Mouse (Mus musculus) embryonic facial prominence, embryonic 13.5 days (tissue): ENCODE measurements at regions not wholly inside any gene's neighbourhood (a gene's known extent, or its start where the extent isn't known, plus 50 kb on each side); places are given as distances from the start of the nearest gene placed in this dataset.

Source experiments
- ATAC-seq: fragments of 200-750 bp; cut with Nextera tagmentation; 2 replicates; pipeline ENCODE4 v1.8.0; 2017; ENCODE audit warnings: low read depth; ENCODE audit not compliant: insufficient number of reproducible peaks, insufficient read depth, low FRiP score, low TSS enrichment
- H3K27ac ChIP-seq: fragments of 300-500 bp; sonication (generic); 2 replicates; pipeline ENCODE4 v1.5.1; 2015; ENCODE audit warnings: moderate library complexity, mild to moderate bottlenecking, inconsistent platforms
- H3K27me3 ChIP-seq: fragments of 300-500 bp; sonication (generic); 2 replicates; pipeline ENCODE4 v1.6.1; 2015; ENCODE audit warnings: mild to moderate bottlenecking, inconsistent platforms
- H3K36me3 ChIP-seq: fragments of 300-500 bp; sonication (generic); 2 replicates; pipeline ENCODE4 v1.6.1; 2015; ENCODE audit warnings: mild to moderate bottlenecking, inconsistent platforms
- H3K4me1 ChIP-seq: fragments of 300-500 bp; sonication (generic); 2 replicates; pipeline ENCODE4 v1.6.1; 2015; ENCODE audit warnings: inconsistent platforms
- H3K4me2 ChIP-seq: fragments of 300-500 bp; sonication (generic); 2 replicates; pipeline ENCODE4 v1.6.1; 2015; ENCODE audit warnings: moderate library complexity, mild to moderate bottlenecking, inconsistent platforms
- H3K4me3 ChIP-seq: fragments of 300-500 bp; sonication (generic); 2 replicates; pipeline ENCODE4 v1.5.1; 2015; ENCODE audit warnings: mild to moderate bottlenecking, inconsistent platforms
- H3K9ac ChIP-seq: fragments of 300-500 bp; sonication (generic); 2 replicates; pipeline ENCODE4 v1.6.1; 2015; ENCODE audit warnings: mild to moderate bottlenecking, inconsistent platforms
- H3K9me3 ChIP-seq: fragments of 300-500 bp; sonication (generic); 2 replicates; pipeline ENCODE4 v1.6.1; 2016; ENCODE audit warnings: inconsistent platforms
- WGBS: fragments of 180-500 bp; shearing (Covaris S2); methylation state at CpG from one replicate; pipeline ENCODE4 v1.1.7; 2015; ENCODE audit warnings: mixed read lengths; 5-methylcytosine and 5-hydroxymethylcytosine counted together

DNA sequence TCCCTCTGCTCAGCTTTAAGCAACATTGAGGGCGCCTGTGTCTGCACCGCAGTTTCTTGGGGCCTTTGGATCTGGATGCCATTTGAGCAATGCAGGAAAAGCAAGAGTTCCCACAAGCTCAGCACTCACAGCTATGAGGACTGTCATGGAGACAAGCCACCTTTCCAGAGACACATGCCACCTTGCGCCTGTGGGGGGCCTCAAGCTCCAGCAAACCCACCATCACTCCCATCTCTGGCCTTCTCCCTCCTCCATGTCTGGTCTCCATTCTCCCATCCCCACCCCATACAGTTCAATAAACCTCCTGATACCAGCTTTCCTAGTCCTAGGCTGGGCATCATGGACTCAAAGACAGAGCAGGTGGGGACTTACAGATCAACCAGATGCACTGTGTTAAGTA lies 97.8 kb downstream of the Wdr11 start:
- whole genome bisulfite sequencing = 96% methylated on average over 3 of the region's 3 CpGs
- ATAC-seq = no peak
- H3K9me3 ChIP-seq = no peaks in the 10 kb centered on the region
- H3K27me3 ChIP-seq = no peaks in the 10 kb centered on the region
- H3K4me1 ChIP-seq = peaks cover 49% of the 10 kb centered on the region
- H3K36me3 ChIP-seq = no peaks in the 10 kb centered on the region
- no peak overlapping the region for H3K27ac ChIP-seq
- H3K4me2 ChIP-seq = no peak overlapping the region
- no peak overlapping the region for H3K4me3 ChIP-seq
- H3K9ac ChIP-seq = no peak overlapping the region

DNA sequence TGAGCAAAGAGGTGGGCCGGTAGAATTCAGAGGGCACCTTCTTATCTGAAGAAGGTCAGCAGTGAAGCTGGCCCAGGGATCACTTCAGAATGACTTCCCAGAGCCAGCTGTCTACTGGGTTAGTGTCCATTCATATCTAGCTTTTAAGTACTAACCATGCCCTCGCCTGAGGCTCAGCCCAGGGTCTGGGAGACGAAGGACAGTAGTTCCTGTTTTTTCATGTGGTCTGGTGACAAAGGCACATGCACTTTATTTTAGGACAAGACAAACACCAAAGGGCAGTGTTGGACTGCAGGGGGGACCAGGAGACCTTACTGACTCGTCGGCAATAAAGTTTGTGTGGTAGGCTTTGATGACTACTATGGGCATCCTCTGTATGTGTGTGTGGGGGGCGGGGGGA lies 99.2 kb downstream of the Wdr11 start:
- H3K4me3 ChIP-seq = no peak overlapping the region
- H3K27ac ChIP-seq = peak overlapping the region; percentile 87
- no peak overlapping the region for H3K9ac ChIP-seq
- WGBS = 87% methylated on average over 6 of the region's 6 CpGs
- peaks cover 43% of the 10 kb centered on the region for H3K4me1 ChIP-seq
- no peak for ATAC-seq
- no peaks in the 10 kb centered on the region for H3K9me3 ChIP-seq
- no peaks in the 10 kb centered on the region for H3K36me3 ChIP-seq
- no peaks in the 10 kb centered on the region for H3K27me3 ChIP-seq
- H3K4me2 ChIP-seq = no peak overlapping the region

DNA sequence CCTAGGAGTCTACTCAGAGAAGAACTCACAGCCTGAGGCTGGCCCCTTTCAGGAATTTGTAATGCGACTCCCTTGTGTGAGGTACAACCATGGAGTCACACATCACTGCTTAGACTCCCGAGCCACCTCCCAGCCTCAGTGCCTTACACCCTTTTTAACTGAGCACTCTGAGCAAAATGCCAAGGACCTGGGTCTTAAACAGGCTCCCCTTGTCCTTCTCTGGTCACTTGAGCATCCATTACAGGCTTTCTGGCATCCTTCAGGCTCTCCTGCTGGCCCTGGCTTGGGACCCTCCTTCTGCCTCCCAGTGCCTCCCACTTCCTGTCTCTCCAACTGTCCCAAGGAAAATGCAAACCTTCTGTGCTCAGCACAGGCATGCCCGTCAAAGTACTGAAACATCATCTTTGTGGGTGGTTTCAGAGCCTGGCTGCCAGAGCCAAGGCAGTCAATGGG lies 100.0 kb downstream of the Wdr11 start:
- WGBS = 6% methylated on average over 3 of the region's 3 CpGs
- Histone ChIP-seq H3K4me2 (0 out of 2 replicates have a peak overlapping the region, but pooled peaks have one; percentile 7), H3K9me3 (no peaks in the 10 kb centered on the region), H3K4me1 (peaks cover 38% of the 10 kb centered on the region), H3K4me3 (no peak overlapping the region), H3K27ac (peak overlapping the region; percentile 87), H3K9ac (no peak overlapping the region), H3K36me3 (no peaks in the 10 kb centered on the region), H3K27me3 (no peaks in the 10 kb centered on the region)
- ATAC-seq = peak; percentile 59

DNA sequence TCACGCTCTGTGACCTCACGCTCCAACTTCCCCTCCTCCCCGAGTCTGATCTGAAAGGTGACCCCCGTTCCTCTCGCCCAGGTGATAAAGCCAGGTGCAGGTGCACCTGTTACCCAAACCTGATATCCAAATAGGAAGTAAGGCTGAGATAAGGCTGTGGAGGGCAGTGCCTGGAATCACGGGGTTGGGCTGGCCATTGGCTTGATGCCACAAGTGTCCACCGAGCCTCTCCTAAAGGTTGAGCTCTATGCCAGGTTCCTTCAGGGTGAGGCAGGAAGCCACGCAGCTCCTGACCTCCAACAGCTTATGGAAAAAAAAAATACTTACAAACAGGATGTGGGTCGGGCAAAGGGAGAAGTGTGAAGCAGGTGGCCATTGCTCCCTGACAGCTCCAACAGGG lies 102.0 kb downstream of the Wdr11 start:
- Histone ChIP-seq H3K4me2 (no peak overlapping the region), H3K27ac (no peak overlapping the region), H3K4me1 (peaks cover 27% of the 10 kb centered on the region), H3K9me3 (no peaks in the 10 kb centered on the region), H3K27me3 (no peaks in the 10 kb centered on the region), H3K36me3 (no peaks in the 10 kb centered on the region), H3K4me3 (no peak overlapping the region), H3K9ac (no peak overlapping the region)
- WGBS = 79% methylated on average over 9 of the region's 9 CpGs
- ATAC-seq = no peak

DNA sequence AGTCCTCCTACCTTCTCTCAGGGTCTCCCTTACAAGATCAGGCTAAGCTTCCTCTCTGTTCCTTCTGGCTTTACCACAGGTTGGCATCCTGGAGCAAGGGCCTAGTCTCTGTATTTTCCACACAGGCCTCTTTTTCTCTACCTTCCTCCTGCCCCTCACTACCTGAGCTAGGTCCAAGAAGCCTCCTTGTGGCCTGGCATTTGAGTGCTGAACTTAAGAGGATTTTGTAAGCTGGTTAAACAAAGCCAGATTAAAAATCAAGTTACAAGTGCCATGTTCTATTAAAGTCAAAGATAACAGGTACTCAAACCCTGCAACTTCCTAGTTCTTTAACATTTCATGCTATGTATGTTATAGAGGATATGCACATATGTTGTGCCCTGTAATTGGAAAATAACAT lies 102.5 kb downstream of the Wdr11 start:
- Histone ChIP-seq H3K9ac (no peak overlapping the region), H3K27me3 (no peaks in the 10 kb centered on the region), H3K27ac (no peak overlapping the region), H3K4me1 (peaks cover 28% of the 10 kb centered on the region), H3K4me3 (no peak overlapping the region), H3K36me3 (no peaks in the 10 kb centered on the region), H3K4me2 (no peak overlapping the region), H3K9me3 (no peaks in the 10 kb centered on the region)
- no peak for ATAC-seq

DNA sequence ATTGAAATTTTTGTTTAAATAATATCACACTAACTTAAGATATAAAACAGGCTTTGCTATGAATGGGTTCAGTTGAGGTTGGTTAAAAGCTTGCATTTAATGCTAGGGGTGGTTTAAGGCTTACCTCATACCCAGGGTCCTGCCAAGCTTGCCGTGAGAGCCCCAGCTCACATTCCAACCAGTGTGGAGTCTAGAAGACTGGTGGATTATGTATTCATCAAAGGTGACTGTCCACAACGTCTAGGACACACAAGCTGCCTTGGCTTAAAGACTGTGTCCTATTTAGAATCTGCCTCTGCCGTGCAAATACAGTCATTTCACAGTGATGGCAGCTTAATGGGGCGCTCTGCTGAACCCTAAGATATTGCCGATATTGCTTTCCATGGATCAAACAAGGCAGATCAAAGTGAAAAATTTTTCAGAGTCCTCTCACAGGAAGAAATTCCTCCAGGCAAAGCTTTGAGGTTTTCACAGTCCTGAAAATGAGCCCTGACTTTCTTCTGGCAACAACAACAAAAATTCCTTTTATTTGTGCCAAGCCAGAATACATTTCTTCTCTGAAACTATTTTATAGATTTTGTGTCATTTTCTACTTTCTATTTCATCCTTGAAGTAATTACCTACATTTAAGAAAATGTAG lies 108.4 kb downstream of the Wdr11 start:
- no peaks in the 10 kb centered on the region for H3K9me3 ChIP-seq
- H3K4me3 ChIP-seq = no peak overlapping the region
- no peak overlapping the region for H3K27ac ChIP-seq
- no peak for ATAC-seq
- no peak overlapping the region for H3K9ac ChIP-seq
- peaks cover 23% of the 10 kb centered on the region for H3K4me1 ChIP-seq
- no peaks in the 10 kb centered on the region for H3K27me3 ChIP-seq
- no peak overlapping the region for H3K4me2 ChIP-seq
- 29% methylated on average over 5 of the region's 5 CpGs for WGBS
- H3K36me3 ChIP-seq = no peaks in the 10 kb centered on the region

DNA sequence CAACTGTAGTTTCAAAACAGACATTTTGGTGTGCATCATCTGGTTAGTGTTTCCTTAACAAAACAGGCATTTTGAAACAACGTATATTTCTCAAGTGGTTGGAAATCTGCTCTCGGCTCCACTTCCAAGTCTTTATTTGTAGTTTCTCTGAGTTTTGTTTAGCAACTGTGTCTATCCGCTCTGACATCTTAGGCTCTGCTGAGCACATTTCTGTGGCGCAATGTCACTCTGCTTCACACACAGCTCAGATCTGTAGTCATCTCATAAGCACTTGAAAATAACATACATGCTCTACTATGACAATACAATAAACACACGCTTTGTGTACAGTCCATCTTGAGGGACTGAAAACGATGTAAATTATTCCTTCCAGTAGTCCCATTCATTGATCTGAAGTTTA lies 135.9 kb downstream of the Wdr11 start:
- ATAC-seq = no peak
- Histone ChIP-seq H3K4me2 (no peak overlapping the region), H3K27me3 (no peaks in the 10 kb centered on the region)

DNA sequence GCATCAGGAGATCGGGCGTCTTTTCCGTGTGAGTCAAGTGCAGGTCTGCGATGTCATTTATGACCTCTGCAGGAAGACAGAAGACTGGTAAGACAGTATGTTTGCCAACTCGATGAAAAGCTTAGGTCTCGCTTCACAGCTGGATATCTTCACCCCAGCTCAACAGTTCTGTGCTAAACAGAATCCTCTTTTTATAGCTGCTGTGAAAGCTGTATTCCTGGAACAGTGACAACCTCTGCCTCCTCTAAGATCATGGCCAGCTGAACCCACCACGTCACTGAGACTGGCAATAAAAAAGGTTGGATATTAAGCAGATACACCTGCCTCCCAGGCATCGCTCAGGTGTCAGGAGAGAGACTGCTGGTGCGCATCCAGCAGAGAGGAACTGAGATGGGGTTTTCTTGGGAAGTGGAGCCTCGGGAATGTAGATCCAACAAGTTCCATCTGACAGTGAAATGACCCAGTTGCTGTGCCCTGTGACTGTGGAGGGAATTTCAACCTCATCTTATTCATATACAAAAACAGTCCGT lies 138.1 kb downstream of the Wdr11 start:
- H3K36me3 ChIP-seq = no peaks in the 10 kb centered on the region
- H3K27ac ChIP-seq = no peak overlapping the region
- H3K27me3 ChIP-seq = no peaks in the 10 kb centered on the region
- H3K4me1 ChIP-seq = peaks cover 17% of the 10 kb centered on the region; the same call in 1 of the 2 replicates
- no peaks in the 10 kb centered on the region for H3K9me3 ChIP-seq
- H3K9ac ChIP-seq = no peak overlapping the region
- ATAC-seq = no peak
- H3K4me3 ChIP-seq = no peak overlapping the region
- H3K4me2 ChIP-seq = no peak overlapping the region
- WGBS = 74% methylated on average over 11 of the region's 11 CpGs

More for the DNA sequence above, 135.9 kb downstream of the Wdr11 start:
- Histone ChIP-seq H3K27ac (no peak overlapping the region), H3K9ac (no peak overlapping the region), H3K9me3 (no peaks in the 10 kb centered on the region), H3K36me3 (no peaks in the 10 kb centered on the region), H3K4me3 (no peak overlapping the region), H3K4me1 (peaks cover 17% of the 10 kb centered on the region; the same call in 1 of the 2 replicates)
- WGBS = 77% methylated on average over 6 of the region's 6 CpGs

DNA sequence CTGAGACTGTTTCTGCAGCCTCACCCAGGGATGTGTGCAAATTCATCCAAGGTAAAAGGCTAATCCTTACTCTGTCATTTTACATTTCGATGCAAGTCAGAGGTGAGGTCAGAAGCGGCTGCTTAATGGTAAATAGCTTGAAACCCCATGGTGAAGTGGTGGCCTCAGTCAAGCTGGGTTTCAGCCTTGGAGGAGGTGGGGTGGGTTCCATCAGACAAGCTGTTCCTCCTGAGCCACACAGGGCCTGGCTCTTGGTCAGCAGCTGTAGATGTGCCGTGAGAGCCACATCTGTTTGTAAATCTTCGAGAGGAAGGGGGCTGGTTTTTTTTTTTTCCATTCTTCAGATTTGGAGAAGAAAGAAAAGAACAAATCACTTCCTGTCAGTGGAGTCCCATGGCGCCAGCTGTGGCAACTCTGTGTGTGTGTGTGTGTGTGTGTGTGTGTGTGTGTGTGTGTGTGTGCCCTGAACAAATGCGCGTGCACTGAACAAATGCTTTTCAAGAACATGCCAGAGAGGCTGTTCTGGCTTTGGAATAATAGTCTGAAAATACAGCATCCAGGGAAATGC lies 139.2 kb downstream of the Wdr11 start:
- Histone ChIP-seq H3K4me2 (no peak overlapping the region), H3K36me3 (no peaks in the 10 kb centered on the region), H3K4me3 (no peak overlapping the region), H3K9ac (no peak overlapping the region), H3K27ac (no peak overlapping the region; the same call in 1 of the 2 replicates), H3K27me3 (no peaks in the 10 kb centered on the region), H3K9me3 (no peaks in the 10 kb centered on the region), H3K4me1 (peaks cover 17% of the 10 kb centered on the region; the same call in 1 of the 2 replicates)
- WGBS = 42% methylated on average over 7 of the region's 7 CpGs
- no peak for ATAC-seq

DNA sequence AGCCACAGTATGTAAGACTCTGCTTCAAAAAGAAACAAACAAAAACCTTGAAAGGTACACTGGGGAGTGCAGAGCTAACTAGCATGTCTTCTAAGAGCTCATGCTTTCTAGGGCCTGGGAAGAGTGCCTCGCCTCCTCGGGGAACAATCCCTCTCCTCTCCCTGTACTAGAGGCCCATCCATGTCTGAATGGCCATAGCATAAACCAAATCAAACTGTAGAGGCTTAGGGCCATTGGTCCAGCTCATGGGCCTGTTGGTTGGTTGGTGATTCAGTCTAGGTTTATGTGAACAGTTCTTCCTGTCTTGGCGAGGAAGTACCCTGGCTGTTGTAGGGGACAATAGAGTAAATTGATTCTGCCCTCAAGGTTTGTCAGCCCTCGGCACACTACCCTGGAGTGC lies 151.0 kb downstream of the Wdr11 start:
- WGBS = 72% methylated on average over 4 of the region's 4 CpGs
- Histone ChIP-seq H3K9ac (no peak overlapping the region), H3K9me3 (no peaks in the 10 kb centered on the region), H3K4me3 (no peak overlapping the region), H3K27ac (0 out of 2 replicates have a peak overlapping the region, but pooled peaks have one; percentile 88), H3K36me3 (no peaks in the 10 kb centered on the region), H3K27me3 (no peaks in the 10 kb centered on the region), H3K4me1 (peaks cover 37% of the 10 kb centered on the region), H3K4me2 (no peak overlapping the region)
- ATAC-seq = no peak

DNA sequence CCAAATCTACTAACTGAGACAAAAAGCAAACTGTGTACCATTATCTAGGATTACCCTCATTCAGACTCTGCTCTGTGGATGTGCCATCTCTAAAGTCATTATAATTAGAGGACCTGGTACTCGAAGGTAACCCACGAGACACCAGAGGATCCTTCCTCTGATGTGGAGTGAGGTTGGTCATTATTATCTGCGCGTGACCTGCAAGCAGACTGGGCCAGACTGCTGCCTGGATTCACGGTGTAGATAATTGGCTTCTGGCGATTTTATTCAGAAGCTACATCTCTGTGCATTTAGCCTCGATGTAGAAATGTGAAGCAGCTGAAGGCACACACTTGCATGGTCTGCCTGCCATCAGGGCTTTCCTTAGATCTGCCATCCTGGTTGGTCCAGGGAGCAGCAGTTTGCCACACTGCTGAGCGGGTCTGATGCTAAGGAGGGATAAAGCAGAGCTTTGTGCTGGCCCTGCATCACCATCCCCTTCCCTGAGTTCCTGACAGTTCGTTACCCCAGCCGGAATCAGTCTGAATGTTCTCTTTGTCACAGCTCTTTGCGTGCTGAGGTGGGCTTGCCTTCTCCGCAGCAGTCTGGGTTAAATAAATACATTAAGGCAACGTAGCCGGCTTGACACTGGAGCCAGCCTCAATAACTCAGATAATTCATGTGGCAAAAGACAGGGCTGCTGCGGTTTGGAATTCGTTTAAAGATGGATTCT lies 152.4 kb downstream of the Wdr11 start:
- Histone ChIP-seq H3K4me2 (peak overlapping the region; percentile 34), H3K4me3 (no peak overlapping the region), H3K27me3 (no peaks in the 10 kb centered on the region), H3K4me1 (peaks cover 37% of the 10 kb centered on the region), H3K9ac (0 out of 2 replicates have a peak overlapping the region, but pooled peaks have one; percentile 23), H3K9me3 (0 out of 2 replicates have a peak, but pooled peaks cover 8% of the 10 kb centered on the region), H3K27ac (peak overlapping the region; percentile 88), H3K36me3 (no peaks in the 10 kb centered on the region)
- peak; percentile 62; the same call in 1 of the 2 replicates for ATAC-seq
- WGBS = 26% methylated on average over 16 of the region's 16 CpGs
